Mouse (Mus musculus) left cerebral cortex, postnatal 10 days (tissue): Measurements from ENCODE around the gene Senp2. TPM values are rescaled to one million over a fixed set of nuclear protein-coding genes. Genes with fewer than 3 reads are reported as not detected.

Experiments
- DNase-seq, 2 experiments: peaks; one replicate each; pipeline ENCODE4 v3.0.0; 2021 to 2022; ENCODE audit warnings: low spot score in 2 of 2, mixed read lengths in 1 of 2; ENCODE audit errors: extremely low spot score in 1 of 2
- intact Hi-C: fragments of 180-260 bp; cut with DNase I; formaldehyde crosslinking; loops from one replicate; pipeline ENCODE4 v1.15.1; 2025
- total RNA-seq, 2 experiments: library from RNA; stranded (reverse); gene quantifications; 2 replicates each; pipeline ENCODE4 v1.2.3; 2021

The Senp2 gene
- total RNA-seq, 2 experiments from 2014 or later = 88.2 to 93.6 TPM

DNA sequence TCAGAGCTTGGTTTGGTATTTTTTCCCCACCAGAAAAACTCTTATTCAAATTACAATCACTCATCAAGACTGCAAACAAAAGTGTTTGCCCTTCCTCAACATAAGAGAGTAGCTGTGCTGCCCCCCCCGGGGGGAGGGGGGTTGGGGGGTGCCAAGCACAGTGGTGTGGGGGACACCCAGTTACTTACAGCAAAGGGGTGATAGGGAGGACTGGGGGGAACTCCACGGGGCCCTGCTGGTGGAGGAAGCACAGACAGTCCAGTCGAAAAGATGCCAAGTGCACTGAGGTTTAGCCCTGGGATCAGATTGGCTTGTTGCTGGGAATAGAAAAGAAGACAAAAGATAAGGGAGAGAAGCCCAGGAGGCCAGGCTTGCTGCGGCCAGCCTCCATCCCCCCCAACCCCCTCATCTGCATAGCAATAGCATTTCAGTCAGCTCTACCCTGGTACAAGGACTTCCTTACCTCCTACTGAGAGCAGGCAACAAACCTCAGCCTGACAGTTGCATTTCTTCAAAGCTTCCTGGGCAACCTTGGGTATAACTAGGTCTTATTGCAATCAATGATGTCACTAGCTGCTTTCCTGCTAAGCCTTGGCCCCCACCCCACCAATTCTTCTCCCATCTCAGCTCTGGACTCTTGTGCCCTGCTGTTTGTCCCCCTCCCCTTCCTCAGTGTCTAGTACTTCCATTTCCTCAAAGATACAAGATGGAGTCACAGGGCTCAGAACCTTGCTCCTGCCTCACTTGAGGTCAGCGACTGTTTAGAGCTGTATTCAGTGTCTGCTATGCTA, 66.7 kb downstream of the Senp2 start:
- intact Hi-C loops = no loop called here
- DNase-seq = no peak

DNA sequence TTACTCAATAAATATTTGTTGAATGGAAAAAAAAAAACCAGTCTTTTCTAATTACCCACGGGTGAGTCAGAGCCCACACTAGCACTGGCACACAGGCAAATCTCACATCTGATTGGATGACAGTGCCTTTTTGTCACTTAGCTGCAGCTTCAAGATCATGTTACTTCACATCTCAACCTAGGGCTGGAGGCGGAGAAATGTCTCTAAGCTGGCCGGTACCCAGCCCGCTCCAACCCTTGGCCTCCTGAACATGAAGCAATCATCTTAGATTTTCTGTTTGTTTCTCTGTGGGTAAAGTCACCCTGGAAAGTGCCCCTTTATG, 67.3 kb downstream of the Senp2 start:
- intact Hi-C loops = no loop called here
- DNase-seq = no peak

GRCm38 (mm10) chr16:22080125-22080710, 70.9 kb downstream of the Senp2 start:
- DNase-seq = no peak
- intact Hi-C loops = no loop called here

- intact Hi-C loops = no loop called here
- no peak for DNase-seq
Measured at GRCm38 (mm10) chr16:22085411-22085810, 76.1 kb downstream of the Senp2 start.

DNA sequence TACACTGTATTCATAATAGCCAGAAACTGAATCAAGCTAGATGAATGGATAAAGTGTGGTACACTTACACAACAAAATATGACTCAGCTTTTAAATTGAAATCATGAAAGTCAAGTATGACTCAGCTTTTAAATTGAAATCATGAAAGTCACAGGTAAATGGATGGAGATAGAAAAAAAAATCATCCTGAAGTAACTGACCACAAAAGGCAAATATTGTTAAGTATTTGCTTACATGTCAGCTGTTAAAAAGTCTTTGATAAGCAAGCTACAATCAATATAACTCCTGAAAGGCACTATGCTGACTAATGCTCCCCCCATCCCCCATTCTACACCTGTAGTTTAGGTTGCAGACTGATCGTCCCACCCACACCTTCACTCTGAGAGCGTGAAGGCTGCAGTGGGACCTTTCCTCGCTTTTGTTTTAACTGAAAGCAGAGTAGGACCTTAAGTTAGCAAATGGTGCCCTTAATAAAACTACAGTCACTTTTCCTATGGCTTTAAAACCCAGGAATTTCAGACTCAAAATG, 82.0 kb downstream of the Senp2 start:
- intact Hi-C loops = no loop called here
- no peak for DNase-seq

DNA sequence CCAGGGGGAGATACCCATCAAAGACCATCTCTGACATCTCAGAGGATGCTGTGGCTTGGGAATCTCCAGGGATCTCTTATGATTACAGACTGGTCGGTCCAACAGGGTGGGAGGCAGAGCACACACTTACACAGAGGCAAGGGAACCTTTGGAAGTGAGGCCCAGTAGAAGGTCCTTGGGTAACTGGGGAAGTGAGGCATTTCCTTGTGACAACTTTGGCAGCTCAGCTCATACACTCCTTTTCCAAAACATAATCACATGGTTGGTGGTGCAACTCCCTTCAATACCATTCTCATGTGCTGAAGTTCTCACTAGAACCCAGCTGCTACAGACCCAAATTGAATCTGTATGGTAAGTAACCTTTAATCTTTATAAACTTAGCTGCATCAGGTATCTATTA, 86.5 kb downstream of the Senp2 start:
- intact Hi-C loops = no loop called here
- no peak for DNase-seq

DNA sequence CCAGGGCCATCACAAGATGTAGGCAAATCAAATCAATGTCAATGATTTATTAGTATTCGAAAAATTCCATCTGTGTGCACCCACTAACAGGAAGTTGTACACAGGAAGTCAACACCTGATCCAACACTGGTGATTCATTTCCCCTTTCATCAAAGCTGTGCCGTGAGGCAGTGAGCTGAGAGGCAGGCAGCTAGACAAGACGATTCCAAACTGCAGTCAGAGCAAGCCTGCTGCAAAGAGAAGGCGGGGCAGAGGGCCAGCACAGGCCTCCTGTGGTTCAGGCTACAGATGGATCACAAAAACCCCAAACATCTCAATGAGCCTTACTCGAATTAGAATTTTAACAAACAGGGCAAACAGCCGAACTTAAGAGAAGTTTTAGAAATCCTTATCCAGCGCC, 88.4 kb downstream of the Senp2 start:
- peak in 1 of 2 experiments; percentile 35 for DNase-seq
- intact Hi-C loops = no loop called here

Other genes with a start within 250 kb of the Senp2 start
- gene Ehhadh, start 221.7 kb upstream of the Senp2 start, total RNA-seq = 1 to 10 TPM; 1.4 to 1.9 TPM
- gene Map3k13, start 215.1 kb upstream of the Senp2 start, total RNA-seq = 10 to 100 TPM; 11.3 to 12.2 TPM
- 10 to 100 TPM; 19.8 to 20.5 TPM for gene Tmem41a, start 61.9 kb upstream of the Senp2 start, total RNA-seq
- gene Liph, start 13.8 kb upstream of the Senp2 start, total RNA-seq = under 1 TPM; 0.24 to 0.36 TPM
- 1 to 10 TPM; 1.9 to 2.6 TPM for gene Igf2bp2, start 153.8 kb downstream of the Senp2 start, total RNA-seq